19 mouse cellular contexts compared by ENCODE assay signal in the genomic region with DNA sequence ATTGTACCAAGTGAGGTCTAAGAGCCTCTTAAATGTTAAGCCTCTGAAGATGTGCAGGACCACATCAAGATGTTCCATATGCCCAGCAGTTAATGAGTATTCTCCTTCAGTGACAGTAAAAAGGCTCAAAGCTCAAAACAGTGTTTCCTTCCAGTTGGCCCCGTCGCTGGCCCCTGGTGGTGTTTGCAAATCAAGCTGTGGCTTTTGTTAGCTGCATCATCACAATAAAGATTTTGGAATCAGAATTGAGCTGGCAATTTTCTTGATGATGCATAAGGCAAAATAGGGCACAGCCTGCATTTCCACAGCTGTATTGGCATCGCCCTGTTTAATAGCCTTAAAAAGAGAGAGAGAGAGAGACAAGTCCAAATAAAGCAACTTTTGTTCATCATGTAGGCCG. TPM values are rescaled to one million over a fixed set of nuclear protein-coding genes. Genes with fewer than 3 reads are reported as not detected.
"Had no signal": no experiment of that assay in that cellular context is flagged by ENCODE, and none has a peak within 500 bp of the region (broad histone marks: within the 10 kb centered on the region; RNA-seq: fewer than 3 reads in every experiment).

No protein-coding gene starts in this region.

- H3K4me1 ChIP-seq: megakaryocyte, embryonic 14.5 days; stomach, embryonic 15.5 days had no signal

- H3K27ac ChIP-seq: neural tube, embryonic 12.5 days; stomach, embryonic 15.5 days; stomach, postnatal 0 days had no signal

- H3K36me3 ChIP-seq: midbrain, embryonic 13.5 days; neural tube, embryonic 12.5 days; stomach, embryonic 15.5 days had no signal

- H3K27me3 ChIP-seq: neural tube, embryonic 12.5 days; stomach, embryonic 15.5 days had no signal

- H3K9ac ChIP-seq: lung, embryonic 14.5 days; midbrain, embryonic 13.5 days; neural tube, embryonic 12.5 days; stomach, embryonic 15.5 days had no signal

- ATAC-seq: midbrain, embryonic 13.5 days; midbrain, embryonic 16.5 days had no signal

- H3K4me3 ChIP-seq: megakaryocyte, embryonic 14.5 days; midbrain, embryonic 13.5 days; neural tube, embryonic 12.5 days; stomach, embryonic 15.5 days had no signal

- H3K4me2 ChIP-seq: lung, embryonic 14.5 days; midbrain, embryonic 11.5 days; midbrain, embryonic 13.5 days; neural tube, embryonic 12.5 days; stomach, embryonic 15.5 days had no signal

- H3K9me3 ChIP-seq: midbrain, embryonic 13.5 days; neural tube, embryonic 12.5 days; stomach, embryonic 15.5 days had no signal

- DNase-seq: lung, adult 18-20 months; lung, embryonic 14.5 days; lung, postnatal 10 days; lung, postnatal 4 days; right cerebral cortex, postnatal 14 days; thymus, adult 2 months; thymus, postnatal 25 days; thymus, postnatal 4 days had no signal

RNA-seq across cellular contexts. Expression of a gene that starts 45.0 kb away (rescaled TPM):
- total RNA-seq: monocyte, adult 5-6 weeks; neutrophil, adult 5-6 weeks had no signal
- polyA plus RNA-seq: liver, embryonic 16.5 days; lung, embryonic 14.5 days; urinary bladder, adult 2 months had no signal
